Mouse (Mus musculus) intestine, embryonic 14.5 days (tissue): ENCODE results near the gene Krtap4-1. TPM values are rescaled to one million over a fixed set of nuclear protein-coding genes. Genes with fewer than 3 reads are reported as not detected.

Experiments
- polyA plus RNA-seq: library from polyadenylated mRNA; unstranded; fragments of >200 nt; fragmentation: Nextera tagmentation; extraction: Ambion mirVana; gene quantifications from 2 replicates; pipeline ENCODE4 v1.2.1, GENCODE M21; 2014

Gene Krtap4-1
- polyA plus RNA-seq, 1 experiment from 2014 or later: not detected

Other genes with a start within 250 kb of the Krtap4-1 start
- 26.2 and 28.5 TPM in 2 replicates for gene Krt10, start 238.9 kb downstream of the Krtap4-1 start, polyA plus RNA-seq
- gene Krt12, start 206.0 kb downstream of the Krtap4-1 start, polyA plus RNA-seq: not detected in 2 replicates
- gene Krt20, start 190.1 kb downstream of the Krtap4-1 start, polyA plus RNA-seq: 16.5 and 17.1 TPM in 2 replicates
- 6.0 and 9.2 TPM in 2 replicates for gene Krt23, start 135.1 kb downstream of the Krtap4-1 start, polyA plus RNA-seq
- not detected in 2 replicates for gene Krt39, start 106.9 kb downstream of the Krtap4-1 start, polyA plus RNA-seq
- gene Krt40, start 85.1 kb downstream of the Krtap4-1 start, polyA plus RNA-seq: not detected in 2 replicates
- not detected in 2 replicates for gene Krtap3-3, start 77.4 kb downstream of the Krtap4-1 start, polyA plus RNA-seq
- not detected in 2 replicates for gene Krtap3-2, start 71.4 kb downstream of the Krtap4-1 start, polyA plus RNA-seq
- gene Gm11939, start 68.8 kb downstream of the Krtap4-1 start, polyA plus RNA-seq: not detected in 2 replicates
- gene Krtap3-1, start 61.6 kb downstream of the Krtap4-1 start, polyA plus RNA-seq: not detected in 2 replicates
- gene Krtap1-5, start 47.2 kb downstream of the Krtap4-1 start, polyA plus RNA-seq: not detected in 2 replicates
- gene Krtap1-4, start 44.6 kb downstream of the Krtap4-1 start, polyA plus RNA-seq: not detected in 2 replicates
- gene Krtap1-3, start 36.9 kb downstream of the Krtap4-1 start, polyA plus RNA-seq: not detected in 2 replicates
- not detected in 2 replicates for gene Krtap9-3, start 30.1 kb downstream of the Krtap4-1 start, polyA plus RNA-seq
- not detected in 2 replicates for gene Gm11938, start 24.9 kb downstream of the Krtap4-1 start, polyA plus RNA-seq
- not detected in 2 replicates for gene Gm11937, start 18.0 kb downstream of the Krtap4-1 start, polyA plus RNA-seq
- not detected in 2 replicates for gene Krtap2-4, start 13.4 kb downstream of the Krtap4-1 start, polyA plus RNA-seq
- not detected in 2 replicates for gene Gm11562, start 7.8 kb downstream of the Krtap4-1 start, polyA plus RNA-seq
- not detected in 2 replicates for gene Krtap4-2, start 6.8 kb upstream of the Krtap4-1 start, polyA plus RNA-seq
- not detected in 2 replicates for gene Krtap4-7, start 15.9 kb upstream of the Krtap4-1 start, polyA plus RNA-seq
- gene Gm11555, start 22.0 kb upstream of the Krtap4-1 start, polyA plus RNA-seq: not detected in 2 replicates
- gene Gm11563, start 30.7 kb upstream of the Krtap4-1 start, polyA plus RNA-seq: not detected in 2 replicates
- not detected in 2 replicates for gene Krtap4-6, start 37.7 kb upstream of the Krtap4-1 start, polyA plus RNA-seq
- not detected in 2 replicates for gene Gm14190, start 62.5 kb upstream of the Krtap4-1 start, polyA plus RNA-seq
- not detected in 2 replicates for gene Gm14180, start 106.1 kb upstream of the Krtap4-1 start, polyA plus RNA-seq
- not detected in 2 replicates for gene Gm11595, start 144.7 kb upstream of the Krtap4-1 start, polyA plus RNA-seq
- not detected in 2 replicates for gene Krtap4-8, start 152.5 kb upstream of the Krtap4-1 start, polyA plus RNA-seq
- not detected in 2 replicates for gene Krtap4-9, start 157.0 kb upstream of the Krtap4-1 start, polyA plus RNA-seq
- gene Gm11596, start 165.2 kb upstream of the Krtap4-1 start, polyA plus RNA-seq: not detected in 2 replicates
- gene Gm11569, start 170.7 kb upstream of the Krtap4-1 start, polyA plus RNA-seq: not detected in 2 replicates
- gene Gm11554, start 176.2 kb upstream of the Krtap4-1 start, polyA plus RNA-seq: not detected in 2 replicates
- not detected in 2 replicates for gene Krtap4-13, start 181.7 kb upstream of the Krtap4-1 start, polyA plus RNA-seq
- gene Gm11564, start 187.4 kb upstream of the Krtap4-1 start, polyA plus RNA-seq: not detected in 2 replicates
- not detected in 2 replicates for gene 2300003K06Rik, start 209.8 kb upstream of the Krtap4-1 start, polyA plus RNA-seq
- gene Krtap4-16, start 223.4 kb upstream of the Krtap4-1 start, polyA plus RNA-seq: 0.19 TPM in 1 of 2 replicates, not detected in the other
- not detected in 2 replicates for gene Gm11568, start 229.7 kb upstream of the Krtap4-1 start, polyA plus RNA-seq
- not detected in 2 replicates for gene Gm11559, start 236.2 kb upstream of the Krtap4-1 start, polyA plus RNA-seq
- gene Krtap9-1, start 245.2 kb upstream of the Krtap4-1 start, polyA plus RNA-seq: not detected in 2 replicates